Mouse (Mus musculus) urinary bladder, postnatal 25 days (tissue): ENCODE data around the gene Guca1a.
A peak's percentile ranks its signal among the peaks of the same experiment; 100 is the strongest.

ENCODE experiments used
- DNase-seq: peaks from one replicate; pipeline ENCODE4 v3.0.0; 2022; ENCODE audit warnings: low spot score

Guca1a gene

GRCm38 (mm10) chr17:47409897-47410861 lies 9.8 kb upstream of the Guca1a start:
- peak; percentile 19 for DNase-seq

GRCm38 (mm10) chr17:47408558-47408898 lies 8.1 kb upstream of the Guca1a start:
- DNase-seq, result peak; percentile 73

GRCm38 (mm10) chr17:47407717-47408557 lies 7.6 kb upstream of the Guca1a start:
- DNase-seq, result no peak

- DNase-seq, result no peak
These were observed 1.3 kb downstream of the Guca1a start for GRCm38 (mm10) chr17:47399091-47399490.

- DNase-seq, result peak; percentile 56
These were observed 4.9 kb downstream of the Guca1a start for GRCm38 (mm10) chr17:47395376-47395913.

GRCm38 (mm10) chr17:47394223-47394869 lies 6.0 kb downstream of the Guca1a start:
- peak; percentile 30 for DNase-seq

GRCm38 (mm10) chr17:47386649-47387048 lies 13.7 kb downstream of the Guca1a start:
- DNase-seq, result peak; percentile 60

- no peak for DNase-seq
These were observed 15.2 kb downstream of the Guca1a start, which contains the start of gene Guca1b for GRCm38 (mm10) chr17:47385145-47385544. TSS of gene Guca1b (plus strand) at chr17:47385393.

- no peak for DNase-seq
These were observed 16.3 kb downstream of the Guca1a start for GRCm38 (mm10) chr17:47384064-47384463.

- no peak for DNase-seq
These were observed 17.1 kb downstream of the Guca1a start for GRCm38 (mm10) chr17:47383266-47383665.

- no peak for DNase-seq
These were observed 18.5 kb downstream of the Guca1a start for GRCm38 (mm10) chr17:47381917-47382316.

GRCm38 (mm10) chr17:47378133-47378532 lies 22.3 kb downstream of the Guca1a start:
- no peak for DNase-seq

- no peak for DNase-seq
These were observed 23.6 kb downstream of the Guca1a start for GRCm38 (mm10) chr17:47376779-47377280.

- DNase-seq, result no peak
These were observed 26.4 kb downstream of the Guca1a start for GRCm38 (mm10) chr17:47373991-47374390.

- DNase-seq, result peak; percentile 60
These were observed 28.9 kb downstream of the Guca1a start for GRCm38 (mm10) chr17:47371451-47371850.

GRCm38 (mm10) chr17:47369087-47369443 lies 31.3 kb downstream of the Guca1a start:
- peak; percentile 8 for DNase-seq

- peak; percentile 82 for DNase-seq
These were observed 31.8 kb downstream of the Guca1a start, which contains the start of gene Mrps10 for GRCm38 (mm10) chr17:47368401-47369086. TSS of gene Mrps10 (plus strand) at chr17:47368887.

GRCm38 (mm10) chr17:47361343-47361742 lies 39.0 kb downstream of the Guca1a start:
- DNase-seq, result no peak

- DNase-seq, result peak; percentile 62
These were observed 40.4 kb downstream of the Guca1a start for GRCm38 (mm10) chr17:47359964-47360363.

- no peak for DNase-seq
These were observed 50.6 kb downstream of the Guca1a start for GRCm38 (mm10) chr17:47349721-47350319.
